Mouse (Mus musculus) spleen, postnatal 14 days (tissue): ENCODE results near the gene Kctd4.
"Not testable (repeated sequence)": the region's sequence is repeated elsewhere in the genome, so short reads cannot be mapped to it uniquely, and the experiment has no call there.

Experiments used
- DNase-seq, 2 experiments: peaks; one replicate each; pipeline ENCODE4 v3.0.0; 2021 to 2022; ENCODE audit warnings: low spot score in 2 of 2

Kctd4 gene

GRCm38 (mm10) chr14:75954766-75955165 lies at the start of gene Kctd4:
Kctd4 (plus strand) TSS chr14:75955009.
- no peak for DNase-seq

- DNase-seq = no peak
Measured at GRCm38 (mm10) chr14:75906931-75907330, 47.9 kb upstream of the Kctd4 start.

DNA sequence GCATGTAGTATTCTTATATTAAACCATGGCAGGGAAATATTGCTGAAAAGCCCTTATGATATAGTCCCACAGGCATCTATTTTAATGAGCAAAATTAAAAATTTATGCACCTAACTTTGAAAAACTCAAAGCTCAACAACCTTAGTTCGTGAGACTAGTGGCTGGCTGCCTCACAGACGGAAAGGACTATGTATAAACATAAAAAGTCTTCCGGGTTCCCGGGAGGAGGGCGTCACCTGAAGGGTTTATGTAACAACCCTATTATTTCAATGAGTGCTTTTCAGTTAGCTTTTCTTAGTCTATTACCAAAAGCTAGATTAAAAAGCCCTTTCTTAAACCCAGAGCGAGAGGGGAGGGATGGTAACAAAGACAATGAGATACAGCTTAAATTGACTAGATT lies 42.8 kb upstream of the Kctd4 start:
- no peak for DNase-seq

DNA sequence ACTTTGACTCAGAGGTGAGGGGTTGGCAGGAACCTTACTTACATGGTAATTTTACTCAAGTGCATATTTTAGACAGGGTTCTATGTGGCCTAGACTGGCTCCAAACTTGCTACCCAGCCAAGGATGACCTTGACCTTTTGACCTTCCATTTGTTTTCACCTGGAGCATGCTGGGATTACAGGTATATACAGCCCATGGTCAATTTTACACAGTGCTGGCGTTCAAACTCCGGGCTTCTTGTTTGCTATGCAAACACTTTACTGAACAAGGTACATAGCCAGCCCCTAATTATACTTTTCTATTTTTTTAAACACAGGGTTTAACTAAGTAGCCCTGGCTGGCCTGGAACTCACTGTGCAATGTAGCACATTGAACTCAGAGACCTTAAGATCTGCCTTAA lies 42.1 kb upstream of the Kctd4 start:
- no peak for DNase-seq

GRCm38 (mm10) chr14:75923314-75924052 lies 31.3 kb upstream of the Kctd4 start:
- no peak for DNase-seq

DNA sequence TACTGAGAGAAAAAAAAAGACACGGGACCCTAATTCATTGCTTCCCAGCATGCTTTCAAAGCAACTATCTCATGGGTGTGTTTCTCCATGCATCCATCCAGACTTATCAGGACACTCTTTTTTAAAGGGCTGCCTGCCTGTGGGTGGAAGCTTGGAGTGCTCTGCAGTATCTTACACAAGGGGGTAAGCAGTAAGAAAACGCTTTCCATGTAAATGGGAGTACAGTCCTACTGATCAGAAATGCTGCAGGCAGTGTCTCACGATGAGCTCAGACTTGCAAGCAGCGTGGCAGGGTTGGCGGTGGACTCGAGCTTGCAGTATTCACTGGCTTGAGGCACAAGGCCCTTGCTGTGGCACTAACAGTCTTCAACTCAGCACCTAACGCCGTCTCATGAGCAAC lies 25.1 kb upstream of the Kctd4 start:
- not testable (repeated sequence) for DNase-seq

GRCm38 (mm10) chr14:75931266-75931665 lies 23.5 kb upstream of the Kctd4 start:
- peak in 1 of 2 experiments; percentile 2 for DNase-seq

DNA sequence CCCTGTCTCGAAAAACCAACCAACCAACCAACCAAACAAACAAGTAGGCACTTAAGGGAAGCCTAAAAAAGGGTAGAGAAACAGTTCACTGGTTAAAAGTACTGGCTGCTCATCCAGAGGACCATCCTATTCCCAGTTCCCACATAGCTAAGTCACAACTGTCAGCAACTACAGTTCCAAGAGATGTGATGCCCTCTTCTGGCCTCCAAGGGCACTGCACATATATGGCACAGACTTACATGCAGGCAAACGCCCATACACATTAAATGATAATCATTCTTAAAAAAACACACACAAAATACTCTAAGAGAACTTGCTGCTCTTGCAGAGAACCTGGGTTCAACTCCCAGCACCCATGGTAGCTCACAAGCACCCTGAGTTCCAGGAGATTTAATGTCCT lies 20.4 kb upstream of the Kctd4 start:
- no peak for DNase-seq

- no peak for DNase-seq
Measured at GRCm38 (mm10) chr14:75937714-75938113, 17.1 kb upstream of the Kctd4 start.

DNA sequence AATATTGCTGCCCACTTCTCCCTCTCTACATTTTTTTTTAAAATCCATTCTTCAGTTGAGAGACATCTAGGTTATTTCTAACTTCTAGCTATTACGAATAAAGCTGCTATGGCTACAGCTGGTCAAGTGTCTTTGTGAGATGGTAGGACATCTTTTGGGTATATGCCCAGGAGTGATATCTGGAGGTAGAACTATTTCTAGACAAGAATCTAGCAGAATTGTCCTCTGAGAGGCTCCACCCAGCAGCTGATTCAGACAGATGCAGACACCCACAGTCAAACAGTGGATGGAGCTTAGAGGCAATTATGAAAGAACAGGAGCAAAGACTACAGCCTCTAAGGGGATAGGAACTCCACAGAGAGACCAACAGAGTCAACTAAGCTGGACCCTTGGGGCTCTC lies 13.3 kb upstream of the Kctd4 start:
- DNase-seq = no peak

- DNase-seq = no peak
Measured at GRCm38 (mm10) chr14:75942365-75942764, 12.4 kb upstream of the Kctd4 start.

DNA sequence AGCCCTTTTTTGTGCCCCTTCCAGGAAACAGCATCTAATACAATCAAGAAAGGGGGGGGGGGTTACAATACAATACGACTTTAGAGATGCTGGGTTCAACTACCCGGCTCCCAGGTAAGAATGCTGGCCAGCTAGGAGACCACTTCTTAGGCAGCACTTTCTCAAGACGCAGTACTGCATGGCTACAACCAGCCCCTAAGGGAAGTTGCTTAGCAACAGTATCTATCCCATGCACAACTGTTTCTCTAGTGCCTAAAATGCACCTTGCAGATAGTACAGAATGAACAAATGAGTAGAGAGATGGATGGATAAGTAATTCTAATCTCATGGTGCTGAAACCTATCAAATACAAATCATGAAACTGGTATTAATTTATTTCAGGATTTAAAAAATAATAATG lies 7.1 kb upstream of the Kctd4 start:
- no peak for DNase-seq

DNA sequence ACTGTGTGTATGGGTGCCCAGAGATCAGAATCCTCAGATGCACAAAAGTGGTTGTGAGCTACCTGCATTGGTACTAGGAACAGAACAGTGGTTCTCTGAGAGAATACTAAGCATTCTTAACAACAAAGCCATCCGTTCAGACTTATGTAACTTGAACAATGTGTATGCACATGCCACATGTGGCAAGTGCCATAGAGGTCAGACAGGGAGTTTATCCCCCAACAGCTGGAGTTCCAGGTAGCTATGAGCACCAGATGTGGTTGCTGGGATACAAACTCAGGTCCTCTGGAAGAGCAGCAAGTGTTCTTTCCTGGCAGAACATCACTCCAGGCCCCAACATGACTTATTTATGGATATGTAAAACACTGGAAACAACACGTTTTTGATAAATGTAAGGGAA lies 1.8 kb upstream of the Kctd4 start:
- no peak for DNase-seq

DNA sequence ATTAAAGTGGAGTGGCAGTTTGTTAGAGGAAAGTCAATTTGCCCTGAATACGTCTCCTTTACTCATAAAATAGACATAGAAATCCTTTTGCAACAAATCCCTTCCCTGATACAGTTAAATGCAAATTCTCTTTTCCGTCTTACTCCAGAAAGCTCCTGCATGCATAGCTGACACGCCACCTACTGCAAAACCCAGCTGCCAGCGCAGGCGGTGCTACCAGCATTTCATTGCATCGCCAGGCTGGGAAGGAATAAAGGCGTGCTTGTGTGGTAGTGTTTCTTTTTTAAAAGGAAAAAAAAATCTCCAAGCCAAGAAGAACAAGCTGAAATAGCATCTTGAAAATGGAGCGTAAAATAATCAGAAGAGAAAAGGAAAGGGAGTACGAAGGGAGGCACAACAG lies 7.4 kb downstream of the Kctd4 start:
- DNase-seq = no peak

DNA sequence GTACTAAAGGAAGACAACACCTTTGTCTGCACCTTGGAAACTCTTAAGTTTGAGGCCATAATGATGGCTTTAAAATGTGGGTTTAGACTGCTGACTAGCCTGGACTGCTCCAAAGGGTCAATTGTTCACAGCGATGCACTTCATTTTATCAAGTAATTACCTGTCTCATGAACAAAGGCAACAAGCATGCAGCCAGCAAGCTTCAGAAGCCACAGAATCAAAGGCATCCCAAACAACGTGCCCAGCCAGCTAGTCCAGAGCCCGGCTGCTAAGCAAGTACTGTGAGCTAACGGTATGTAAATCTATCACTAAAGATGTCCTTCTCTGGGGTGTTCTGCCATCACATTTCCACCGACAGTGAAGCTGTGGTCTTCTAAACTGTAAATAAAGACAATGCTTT lies 8.4 kb downstream of the Kctd4 start:
- DNase-seq = no peak

DNA sequence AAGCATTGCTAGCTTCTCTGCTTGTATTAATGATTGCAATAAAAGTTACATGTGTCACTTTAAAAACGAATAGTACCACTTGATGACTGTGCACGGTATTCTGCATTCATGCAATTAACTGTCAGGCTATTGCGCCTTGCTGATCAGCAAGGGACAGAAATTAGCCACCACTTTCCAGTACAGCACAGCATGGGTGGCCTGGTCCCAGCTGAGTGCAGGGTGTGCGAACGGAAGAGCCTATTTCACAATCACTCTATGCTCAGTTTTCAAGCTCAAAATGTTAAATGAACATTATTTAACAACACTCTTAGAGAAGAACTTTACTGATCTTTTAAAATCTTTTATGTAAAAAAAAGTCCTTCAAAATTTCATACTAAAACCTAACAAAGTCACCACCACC lies 9.2 kb downstream of the Kctd4 start:
- DNase-seq = no peak

GRCm38 (mm10) chr14:75964433-75964832 lies 9.6 kb downstream of the Kctd4 start:
- DNase-seq = no peak

DNA sequence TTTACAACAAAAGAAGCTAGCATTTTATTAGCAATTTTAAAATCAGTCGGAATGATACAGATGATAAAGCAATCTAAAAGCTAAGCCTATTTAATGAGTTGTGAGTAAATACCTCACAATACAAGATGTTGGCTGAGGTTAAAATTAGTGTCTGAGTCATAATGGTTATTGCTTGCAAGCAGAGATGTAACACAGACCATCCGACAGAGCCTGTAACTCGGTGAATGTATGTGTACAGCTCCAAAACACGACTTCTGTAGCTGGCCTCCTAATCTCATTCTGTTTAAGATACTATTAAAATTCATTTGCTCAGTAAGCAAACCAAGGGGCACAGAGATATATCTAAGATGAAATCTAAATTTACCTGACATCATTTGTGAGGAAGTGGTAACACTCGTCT lies 12.5 kb downstream of the Kctd4 start:
- DNase-seq = no peak

DNA sequence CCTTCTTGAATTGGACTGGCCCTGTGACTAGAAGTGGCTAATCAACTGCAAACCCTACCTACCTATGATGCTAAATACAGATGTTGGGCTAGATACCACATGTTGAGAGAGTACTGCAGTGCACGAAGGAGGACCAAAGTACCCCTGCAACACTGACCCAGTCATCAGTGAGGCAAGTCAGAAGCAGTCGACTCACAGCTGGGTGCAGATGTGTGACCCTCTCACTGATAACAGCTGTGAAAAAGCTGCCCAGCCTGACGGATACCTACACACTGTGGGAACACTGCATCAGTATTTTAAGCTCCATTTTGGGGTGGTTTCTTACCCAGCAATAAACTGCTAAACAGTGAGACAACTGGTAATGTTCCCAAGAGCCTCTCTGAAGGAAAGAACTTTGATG lies 21.3 kb downstream of the Kctd4 start:
- no peak for DNase-seq

GRCm38 (mm10) chr14:75981231-75981630 lies 26.4 kb downstream of the Kctd4 start:
- no peak for DNase-seq

DNA sequence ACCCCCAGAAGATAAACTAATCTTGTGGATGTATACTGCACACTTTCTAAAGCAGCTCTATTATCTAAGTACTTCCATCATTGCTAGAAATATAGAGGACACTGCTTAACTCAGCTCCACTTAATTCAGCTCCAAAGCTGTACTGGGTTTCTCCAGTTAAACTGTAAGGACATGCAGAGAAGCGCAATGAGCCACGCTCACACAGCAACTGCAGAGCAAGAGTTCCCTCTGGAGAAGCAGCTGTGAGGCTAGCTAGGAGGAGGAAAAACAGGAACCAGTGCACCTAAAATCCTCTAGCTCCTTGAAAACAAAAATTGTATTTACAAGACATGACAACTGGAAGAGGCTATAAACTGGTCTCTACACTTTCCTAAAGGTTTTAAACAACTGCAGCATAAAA lies 29.1 kb downstream of the Kctd4 start:
- DNase-seq = no peak

- DNase-seq = no peak
Measured at GRCm38 (mm10) chr14:75985112-75985511, 30.3 kb downstream of the Kctd4 start.

GRCm38 (mm10) chr14:75986878-75987483 lies 32.2 kb downstream of the Kctd4 start:
- no peak for DNase-seq

GRCm38 (mm10) chr14:75989168-75989567 lies 34.4 kb downstream of the Kctd4 start:
- DNase-seq = no peak
